Mouse (Mus musculus) kidney, embryonic 14.5 days (tissue): ENCODE results near the gene Birc5. TPM values are rescaled to one million over a fixed set of nuclear protein-coding genes. Genes with fewer than 3 reads are reported as not detected.

Experiments
- ATAC-seq: fragments of 200-750 bp; cut with Nextera tagmentation; 2 replicates; pipeline ENCODE4 v1.8.0; 2017; ENCODE audit warnings: moderate number of reproducible peaks, mild to moderate bottlenecking, moderate TSS enrichment, moderate library complexity; ENCODE audit not compliant: low FRiP score, low TSS enrichment
- H3K27ac ChIP-seq: fragments of 300-500 bp; sonication (generic); 2 replicates; pipeline ENCODE4 v1.5.1; 2014; ENCODE audit warnings: low read depth, mild to moderate bottlenecking, low read length, moderate library complexity, mixed read lengths
- H3K27me3 ChIP-seq: fragments of 300-500 bp; sonication (generic); 2 replicates; pipeline ENCODE4 v1.6.1; 2014; ENCODE audit warnings: mild to moderate bottlenecking, low read length; ENCODE audit not compliant: control insufficient read depth, insufficient read depth
- H3K36me3 ChIP-seq: fragments of 300-500 bp; sonication (generic); 2 replicates; pipeline ENCODE4 v1.6.1; 2014; ENCODE audit warnings: low read length, mixed read lengths; ENCODE audit not compliant: control insufficient read depth, insufficient read depth
- H3K4me1 ChIP-seq: fragments of 300-500 bp; sonication (generic); 2 replicates; pipeline ENCODE4 v1.6.1; 2014; ENCODE audit warnings: low read length, mixed read lengths; ENCODE audit not compliant: control insufficient read depth, insufficient read depth
- H3K4me2 ChIP-seq: fragments of 300-500 bp; sonication (generic); replicated peaks from 2 replicates; pipeline ENCODE4 v1.6.1; 2014; ENCODE audit warnings: low read depth, mild to moderate bottlenecking, low read length
- H3K4me3 ChIP-seq: fragments of 300-500 bp; sonication (generic); 2 replicates; pipeline ENCODE4 v1.5.1; 2014; ENCODE audit warnings: mild to moderate bottlenecking, low read length
- H3K9ac ChIP-seq: fragments of 300-500 bp; sonication (generic); 2 replicates; pipeline ENCODE4 v1.6.1; 2014; ENCODE audit warnings: low read depth, mild to moderate bottlenecking, low read length, moderate library complexity
- H3K9me3 ChIP-seq: fragments of 300-500 bp; sonication (generic); 2 replicates; pipeline ENCODE4 v1.6.1; 2016; ENCODE audit warnings: low read length; ENCODE audit not compliant: control insufficient read depth
- WGBS: fragments of 180-500 bp; shearing (Covaris S2); extraction: QIAGEN DNeasy Blood & Tissue Kit; methylation state at CpG from one replicate; pipeline ENCODE4 v1.1.7; 2014; 5-methylcytosine and 5-hydroxymethylcytosine counted together
- polyA plus RNA-seq: library from polyadenylated mRNA; unstranded; fragments of >200 nt; fragmentation: Nextera tagmentation; extraction: Ambion mirVana; gene quantifications from 2 replicates; pipeline ENCODE4 v1.2.1, GENCODE M21; 2014

Birc5 gene
- polyA plus RNA-seq: 350 and 420 TPM in 2 replicates

DNA sequence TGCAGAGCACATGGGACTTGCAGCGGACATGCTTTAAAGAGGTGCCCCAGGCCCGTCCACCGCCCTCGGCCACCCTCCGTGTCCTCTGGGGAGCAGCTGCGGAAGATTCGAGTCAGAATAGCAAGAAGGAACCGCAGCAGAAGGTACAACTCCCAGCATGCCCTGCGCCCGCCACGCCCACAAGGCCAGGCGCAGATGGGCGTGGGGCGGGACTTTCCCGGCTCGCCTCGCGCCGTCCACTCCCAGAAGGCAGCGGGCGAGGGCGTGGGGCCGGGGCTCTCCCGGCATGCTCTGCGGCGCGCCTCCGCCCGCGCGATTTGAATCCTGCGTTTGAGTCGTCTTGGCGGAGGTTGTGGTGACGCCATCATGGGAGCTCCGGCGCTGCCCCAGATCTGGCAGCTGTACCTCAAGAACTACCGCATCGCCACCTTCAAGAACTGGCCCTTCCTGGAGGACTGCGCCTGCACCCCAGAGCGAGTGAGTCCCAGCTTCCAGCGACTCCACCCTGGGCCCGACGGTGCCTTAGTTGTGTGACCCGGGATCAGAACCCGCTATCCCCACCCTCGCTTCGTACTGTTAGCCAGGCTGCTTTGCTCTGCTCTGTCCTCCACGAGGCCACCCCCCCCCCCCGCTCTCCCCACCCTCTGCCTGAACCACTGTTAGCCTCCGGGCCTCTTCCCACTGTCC lies at the start of gene Birc5:
Gene Birc5 (plus strand): TSS at position 267 of the 687 bp plus-strand sequence.
- ATAC-seq: peak; percentile 94
- H3K9ac ChIP-seq: peak within 1 kb of the TSS; percentile 87
- no peaks in the 10 kb centered on the region for H3K27me3 ChIP-seq
- H3K4me2 ChIP-seq: peak within 1 kb of the TSS; percentile 90
- H3K4me1 ChIP-seq: peaks cover 22% of the 10 kb centered on the region
- H3K4me3 ChIP-seq: peak within 1 kb of the TSS; percentile 72
- H3K9me3 ChIP-seq: no peaks in the 10 kb centered on the region
- under 1% methylated on average over 51 of the region's 51 CpGs for WGBS
- H3K36me3 ChIP-seq: peaks cover 24% of the 10 kb centered on the region
- H3K27ac ChIP-seq: peak within 1 kb of the TSS; percentile 97

DNA sequence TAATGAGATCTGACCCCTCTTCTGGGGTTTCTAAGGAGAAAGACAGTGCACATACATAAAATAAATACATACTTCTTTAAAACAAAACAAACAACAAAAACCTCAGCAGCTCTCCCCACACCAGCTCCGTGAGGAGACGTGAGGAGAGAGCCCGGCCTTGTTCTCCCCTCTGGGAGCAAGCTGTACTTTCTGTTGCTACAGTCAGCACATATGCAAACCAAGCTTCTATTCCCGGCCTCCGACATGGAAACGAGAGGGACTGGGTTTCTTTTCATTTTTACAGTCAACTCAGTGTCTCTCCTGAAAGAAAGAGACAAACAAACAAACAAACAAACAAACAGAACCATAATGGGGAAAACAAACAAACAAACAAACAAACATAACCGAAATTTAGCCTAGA lies 49.0 kb upstream of the Birc5 start:
- no peak for ATAC-seq

DNA sequence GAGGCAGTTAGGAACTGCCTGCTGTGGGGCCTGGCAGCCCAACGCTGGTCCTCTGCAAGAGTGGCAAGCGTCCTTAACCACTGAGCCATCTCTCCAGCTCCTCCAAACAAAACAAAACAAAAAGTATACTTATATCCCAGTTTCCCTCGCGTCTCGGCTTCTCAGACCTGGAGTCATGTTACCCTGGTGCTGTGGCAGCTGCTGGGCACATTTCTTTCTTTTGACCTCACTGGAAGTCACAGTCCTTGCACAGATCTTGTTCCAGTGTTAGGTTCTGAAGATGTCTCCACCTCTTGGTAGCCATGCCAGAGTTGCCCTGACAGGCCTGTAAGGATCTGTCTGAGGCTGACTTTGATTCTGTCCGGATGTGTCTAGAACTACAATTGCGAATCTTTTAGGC lies 47.4 kb upstream of the Birc5 start:
- ATAC-seq: no peak
- Histone ChIP-seq H3K4me2 (no peak overlapping the region), H3K4me1 (no peaks in the 10 kb centered on the region), H3K36me3 (no peaks in the 10 kb centered on the region), H3K9me3 (no peaks in the 10 kb centered on the region), H3K27me3 (no peaks in the 10 kb centered on the region), H3K4me3 (no peak overlapping the region), H3K9ac (no peak overlapping the region), H3K27ac (no peak overlapping the region)
- 37% methylated on average over 7 of the region's 7 CpGs for WGBS

More for the DNA sequence above, 49.0 kb upstream of the Birc5 start:
- Histone ChIP-seq H3K4me1 (no peaks in the 10 kb centered on the region), H3K27me3 (no peaks in the 10 kb centered on the region), H3K36me3 (no peaks in the 10 kb centered on the region), H3K9me3 (no peaks in the 10 kb centered on the region), H3K27ac (no peak overlapping the region), H3K9ac (no peak overlapping the region), H3K4me3 (no peak overlapping the region), H3K4me2 (no peak overlapping the region)
- WGBS: 86% methylated on average over 7 of the region's 7 CpGs

DNA sequence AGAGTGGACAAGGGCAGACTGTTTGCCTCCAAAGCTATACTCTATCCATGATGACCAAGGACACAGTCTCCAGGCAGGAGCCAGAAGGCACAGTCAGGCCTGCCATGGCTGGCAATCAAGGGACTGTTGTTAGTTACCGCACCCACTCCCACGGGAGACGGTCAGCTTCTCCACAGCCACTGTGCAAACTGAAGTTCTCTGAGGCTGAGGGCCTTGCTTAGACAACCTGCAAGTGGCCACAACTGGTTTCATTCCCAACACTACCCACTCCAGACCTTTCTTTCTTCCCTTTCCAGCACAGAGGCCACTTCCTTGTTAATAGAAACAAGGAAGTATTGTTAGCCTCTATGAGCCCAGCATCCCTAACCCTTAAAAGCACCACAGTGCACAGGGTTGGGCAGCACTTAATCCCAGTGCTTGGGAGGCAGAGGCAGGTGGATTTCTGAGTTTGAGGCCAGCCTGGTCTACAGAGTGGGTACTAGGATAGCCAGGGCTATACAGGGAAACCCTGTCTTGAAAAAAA lies 45.8 kb upstream of the Birc5 start:
- no peaks in the 10 kb centered on the region for H3K36me3 ChIP-seq
- no peaks in the 10 kb centered on the region for H3K9me3 ChIP-seq
- no peak overlapping the region for H3K4me2 ChIP-seq
- no peaks in the 10 kb centered on the region for H3K27me3 ChIP-seq
- no peak overlapping the region for H3K27ac ChIP-seq
- H3K4me1 ChIP-seq: no peaks in the 10 kb centered on the region
- H3K4me3 ChIP-seq: no peak overlapping the region
- H3K9ac ChIP-seq: no peak overlapping the region
- WGBS: 100% methylated on average over 3 of the region's 3 CpGs
- ATAC-seq: no peak

DNA sequence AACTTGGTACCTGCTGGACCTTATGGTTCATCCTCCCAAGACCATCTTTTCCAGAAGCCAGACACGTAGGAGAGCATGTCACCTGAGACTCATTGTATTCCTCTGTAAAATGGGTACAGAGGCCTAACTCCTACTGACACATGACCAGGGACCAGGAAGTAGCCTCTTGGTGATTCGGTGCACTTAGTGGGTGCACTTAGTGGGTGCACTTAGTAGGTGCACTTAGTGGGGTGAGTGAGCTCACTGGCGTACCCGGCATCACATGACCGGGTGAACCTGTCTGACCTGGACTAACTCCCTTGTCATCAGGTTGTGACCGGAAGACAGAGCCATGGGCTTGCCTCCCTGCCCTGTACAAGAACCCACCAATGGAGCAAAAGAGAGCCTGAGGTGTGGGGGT lies 42.3 kb upstream of the Birc5 start:
- Histone ChIP-seq H3K4me3 (no peak overlapping the region), H3K27me3 (no peaks in the 10 kb centered on the region), H3K4me2 (no peak overlapping the region), H3K4me1 (peaks cover 14% of the 10 kb centered on the region), H3K9me3 (no peaks in the 10 kb centered on the region), H3K36me3 (no peaks in the 10 kb centered on the region), H3K27ac (no peak overlapping the region), H3K9ac (no peak overlapping the region)
- no peak for ATAC-seq
- 95% methylated on average over 6 of the region's 6 CpGs for WGBS

DNA sequence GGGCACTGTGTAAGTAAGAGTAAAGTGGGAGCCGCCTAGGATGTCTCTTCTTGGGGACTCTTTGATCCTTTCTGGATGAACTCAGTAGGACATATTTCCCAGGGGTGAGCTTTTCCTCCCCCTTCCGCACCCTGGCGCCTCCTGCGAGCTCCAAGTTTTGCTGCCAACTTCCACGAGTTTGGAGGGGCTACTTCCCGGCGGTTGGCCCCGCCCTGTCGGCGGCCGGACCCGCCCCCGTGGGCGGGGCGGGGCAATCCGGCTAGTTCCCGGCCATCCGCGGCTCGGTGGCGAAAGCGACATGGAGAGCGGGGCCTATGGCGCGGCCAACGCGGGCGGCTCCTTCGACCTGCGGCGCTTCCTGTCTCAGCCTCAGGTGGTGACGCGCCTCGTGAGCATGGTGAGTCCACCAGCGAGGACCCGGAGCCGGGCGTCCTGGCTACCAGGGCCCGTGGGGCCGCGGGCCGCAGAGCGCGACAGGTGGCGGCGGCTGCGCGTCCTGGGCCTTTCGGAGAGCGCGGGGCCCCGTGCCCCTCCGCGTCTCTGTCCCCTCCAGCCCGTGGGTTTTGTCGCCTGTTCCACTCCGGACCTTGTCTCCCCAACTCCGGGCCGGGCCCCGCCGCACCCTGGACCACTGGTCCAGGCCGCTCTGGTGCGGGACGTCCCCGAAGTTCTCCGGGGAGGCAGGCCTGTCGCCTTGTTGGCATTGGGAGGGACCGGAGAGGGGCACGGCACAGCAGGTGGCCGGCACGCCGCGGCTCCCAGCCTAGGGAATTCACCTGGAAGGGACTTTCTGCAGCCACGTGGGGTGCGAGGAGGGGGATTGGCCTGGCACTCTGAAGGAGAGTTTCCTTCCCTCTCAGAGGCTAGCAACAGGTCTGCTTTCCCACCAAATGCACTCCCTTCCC lies 39.4 kb upstream of the Birc5 start, which contains the start of the genes Gm20708 and Syngr2:
Gene Gm20708 (plus strand): TSS at position 262 of the 905 bp plus-strand sequence.
Gene Syngr2 (plus strand): TSS at position 262 of the 905 bp plus-strand sequence.
- H3K4me3 ChIP-seq: peak within 1 kb of the TSS; percentile 75
- H3K36me3 ChIP-seq: peaks cover 22% of the 10 kb centered on the region; the same call in 1 of the 2 replicates
- ATAC-seq: peak; percentile 78
- H3K9me3 ChIP-seq: no peaks in the 10 kb centered on the region
- H3K4me1 ChIP-seq: peaks cover 14% of the 10 kb centered on the region
- peak within 1 kb of the TSS; percentile 93 for H3K4me2 ChIP-seq
- no peaks in the 10 kb centered on the region for H3K27me3 ChIP-seq
- H3K27ac ChIP-seq: peak within 1 kb of the TSS; percentile 44; the same call in 1 of the 2 replicates
- H3K9ac ChIP-seq: peak within 1 kb of the TSS; percentile 72
- WGBS: under 1% methylated on average over 73 of the region's 75 CpGs

DNA sequence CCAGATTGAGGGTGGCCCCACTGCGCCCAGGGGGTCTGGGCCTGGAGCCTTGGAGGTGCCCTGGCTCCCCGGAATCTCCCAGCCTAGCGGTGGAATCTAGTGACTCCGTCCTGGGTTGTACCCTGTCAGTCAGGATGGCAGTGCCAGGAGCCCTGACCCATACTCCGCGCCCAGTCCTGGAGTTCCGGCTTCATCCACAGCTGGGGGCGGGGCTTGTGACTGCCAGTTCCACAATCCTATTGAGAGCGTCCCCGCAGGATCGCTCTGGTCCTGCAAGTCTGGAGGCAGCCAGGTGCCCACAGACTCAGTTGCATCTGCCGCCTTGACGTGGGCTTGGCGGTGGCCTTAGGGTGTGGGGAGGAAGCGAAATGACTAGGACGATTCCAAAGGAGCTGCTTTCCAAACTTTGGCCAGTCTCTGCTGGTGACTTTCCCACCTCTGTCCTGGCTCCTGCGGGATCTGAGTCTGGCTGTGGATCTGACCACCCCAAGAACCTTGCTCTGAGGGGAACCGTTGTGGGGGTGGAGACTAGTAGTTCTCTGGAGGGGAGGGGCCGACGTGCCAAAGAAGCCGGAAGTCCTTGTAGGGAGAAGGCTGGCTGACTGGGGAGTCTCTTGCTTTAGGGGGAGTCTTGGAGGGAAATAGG lies 38.5 kb upstream of the Birc5 start:
- Histone ChIP-seq H3K9me3 (no peaks in the 10 kb centered on the region), H3K36me3 (peaks cover 29% of the 10 kb centered on the region), H3K9ac (peak overlapping the region; percentile 72), H3K27me3 (no peaks in the 10 kb centered on the region), H3K4me3 (peak overlapping the region; percentile 75), H3K4me1 (peaks cover 14% of the 10 kb centered on the region), H3K4me2 (peak overlapping the region; percentile 93), H3K27ac (peak overlapping the region; percentile 44; the same call in 1 of the 2 replicates)
- WGBS: 0% methylated on average over 21 of the region's 21 CpGs
- ATAC-seq: peak; percentile 87

DNA sequence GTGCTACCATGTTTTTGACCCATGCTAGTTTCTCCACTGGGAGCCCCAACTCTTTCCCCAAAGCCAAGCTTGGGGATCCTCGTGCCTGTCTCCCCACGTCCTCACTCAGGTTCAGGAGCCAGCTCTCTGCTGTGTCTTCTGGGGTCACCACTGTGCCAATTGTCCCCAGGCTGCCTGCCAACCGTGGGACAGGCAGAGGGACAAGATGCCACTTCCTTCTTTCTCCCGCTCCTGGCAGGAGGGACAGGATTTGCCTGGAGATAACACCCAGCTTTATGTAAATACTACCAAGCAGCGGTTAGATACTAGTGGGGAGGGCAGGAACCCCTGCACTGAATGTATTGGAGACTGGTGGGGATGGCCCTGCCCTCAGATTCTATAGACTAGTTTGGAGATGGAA lies 35.2 kb upstream of the Birc5 start:
- no peak overlapping the region for H3K4me2 ChIP-seq
- H3K27me3 ChIP-seq: no peaks in the 10 kb centered on the region
- H3K9me3 ChIP-seq: no peaks in the 10 kb centered on the region
- peaks cover 13% of the 10 kb centered on the region for H3K4me1 ChIP-seq
- no peak for ATAC-seq
- no peak overlapping the region for H3K27ac ChIP-seq
- H3K9ac ChIP-seq: no peak overlapping the region
- peaks cover 59% of the 10 kb centered on the region for H3K36me3 ChIP-seq
- no peak overlapping the region for H3K4me3 ChIP-seq
- 88% methylated on average over 5 of the region's 5 CpGs for WGBS
